Mouse (Mus musculus) T-helper 17 cell (primary cell): ENCODE results near the gene Veph1.

Source experiments
- in situ Hi-C, 2 experiments: fragments of 300-600 bp; cut with MboI, MseI; formaldehyde crosslinking; loops; 1 replicate in 1 of 2; 2 replicates in 1 of 2; pipeline ENCODE4 v1.15.1; 2025; ENCODE audit warnings: high pct_unique_total_duplicates in 2 of 2

Gene Veph1

GRCm38 (mm10) chr3:66102599-66102932, 194.1 kb downstream of the Veph1 start:
- in situ Hi-C loops: no loop called here

GRCm38 (mm10) chr3:66101809-66102598, 194.6 kb downstream of the Veph1 start:
- in situ Hi-C loops: no loop called here

- in situ Hi-C loops: no loop called here
Observed at GRCm38 (mm10) chr3:66101074-66101473, 195.6 kb downstream of the Veph1 start.

GRCm38 (mm10) chr3:66091746-66092145, 204.9 kb downstream of the Veph1 start:
- in situ Hi-C loops: no loop called here

GRCm38 (mm10) chr3:66087608-66088007, 209.0 kb downstream of the Veph1 start:
- in situ Hi-C loops: no loop called here

- in situ Hi-C loops: no loop called here
Observed at GRCm38 (mm10) chr3:66083856-66084255, 212.8 kb downstream of the Veph1 start.

GRCm38 (mm10) chr3:66083407-66083806, 213.2 kb downstream of the Veph1 start:
- in situ Hi-C loops: no loop called here

- in situ Hi-C loops: no loop called here
Observed at GRCm38 (mm10) chr3:66082975-66083374, 213.7 kb downstream of the Veph1 start.

GRCm38 (mm10) chr3:66081363-66081736, 215.3 kb downstream of the Veph1 start:
- in situ Hi-C loops: no loop called here

- in situ Hi-C loops: no loop called here
Observed at GRCm38 (mm10) chr3:66080631-66081362, 215.8 kb downstream of the Veph1 start.

- in situ Hi-C loops: no loop called here
Observed at GRCm38 (mm10) chr3:66079886-66080285, 216.8 kb downstream of the Veph1 start.

GRCm38 (mm10) chr3:66078898-66079537, 217.6 kb downstream of the Veph1 start:
- in situ Hi-C loops: no loop called here

- in situ Hi-C loops: no loop called here
Observed at GRCm38 (mm10) chr3:66078026-66078721, 218.5 kb downstream of the Veph1 start.

GRCm38 (mm10) chr3:66070274-66070673, 226.4 kb downstream of the Veph1 start:
- in situ Hi-C loops: no loop called here

- in situ Hi-C loops: no loop called here
Observed at GRCm38 (mm10) chr3:66063881-66064280, 232.8 kb downstream of the Veph1 start.

- in situ Hi-C loops: no loop called here
Observed at GRCm38 (mm10) chr3:66056912-66057311, 239.7 kb downstream of the Veph1 start.

- in situ Hi-C loops: no loop called here
Observed at GRCm38 (mm10) chr3:66055652-66056051, 241.0 kb downstream of the Veph1 start.

- in situ Hi-C loops: no loop called here
Observed at GRCm38 (mm10) chr3:66050092-66050886, 246.3 kb downstream of the Veph1 start.

- in situ Hi-C loops: loop anchor here in 1 of 2 experiments (10.0 kb wide), 1 partner anchor 1384 kb away; no protein-coding TSS in a partner anchor
Observed at GRCm38 (mm10) chr3:66040857-66041494, 255.7 kb downstream of the Veph1 start.

- in situ Hi-C loops: no loop called here
Observed at GRCm38 (mm10) chr3:66035226-66035625, 261.4 kb downstream of the Veph1 start.

- in situ Hi-C loops: no loop called here
Observed at GRCm38 (mm10) chr3:66033346-66033745, 263.3 kb downstream of the Veph1 start.
